Comparison of ENCODE assay signal across 8 mouse cellular contexts in the genomic region with DNA sequence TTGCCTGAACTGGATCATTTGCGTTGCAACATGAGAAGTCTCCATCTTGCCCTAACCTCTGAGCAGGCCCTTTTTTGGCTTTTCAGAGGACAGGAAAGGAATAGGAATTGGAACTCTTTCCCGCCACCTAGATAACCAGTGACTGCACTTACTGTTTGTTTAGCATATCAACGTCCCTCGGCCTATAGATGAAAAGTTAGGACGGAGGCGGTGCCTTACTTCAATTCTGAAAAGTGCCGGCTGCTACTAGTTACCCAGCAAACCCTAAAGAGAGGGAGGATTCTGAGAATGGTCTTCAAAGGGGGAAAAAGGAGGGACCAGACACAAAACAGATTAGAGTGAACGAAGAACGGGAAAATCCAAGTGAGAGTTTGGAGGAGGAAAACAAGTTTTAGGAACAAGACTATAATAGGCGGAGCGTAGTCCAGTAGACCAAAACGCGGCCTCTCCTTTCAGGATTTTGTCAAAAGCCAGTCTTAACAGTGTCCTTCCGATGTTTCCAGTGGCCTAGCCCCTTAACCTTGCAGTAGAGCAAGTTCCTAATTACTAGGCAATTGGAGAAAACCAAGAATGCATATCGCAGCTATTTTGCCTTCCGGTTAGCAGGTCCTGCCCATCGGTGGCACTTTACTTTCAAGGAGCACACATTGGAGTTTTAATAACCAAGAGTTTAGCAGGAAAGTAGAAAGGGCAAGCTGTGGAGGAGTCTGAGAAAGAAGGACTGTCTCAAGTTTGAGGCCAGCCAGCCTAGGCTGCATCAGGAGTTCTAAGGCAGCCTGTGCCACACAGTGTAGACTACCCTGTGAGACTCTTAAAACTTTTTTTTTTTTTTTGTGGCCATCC. TPM values are rescaled to one million over a fixed set of nuclear protein-coding genes. Genes with fewer than 3 reads are reported as not detected.
DNase-seq lines count a peak whose midpoint lies in the region; ATAC-seq and TF ChIP-seq lines count a peak whose summit lies in the region.

No protein-coding gene starts in this region.

- TF ChIP-seq CTCF in left cerebral cortex, adult 2 months (IDR thresholded peaks at IDR 0.05) = no peak

- DNase-seq in left cerebral cortex, adult 2 months (ENCODE audit: extremely low spot score in 1 of 2, low spot score in 2 of 2) = no peak
- no peak for DNase-seq in left cerebral cortex, adult 18-20 months (ENCODE audit: low spot score in 2 of 2)
- no peak for DNase-seq in intestine, embryonic 14.5 days (ENCODE audit: low spot score)
- no peak for DNase-seq in spleen, adult 12 weeks (ENCODE audit: low spot score)
- no peak for DNase-seq in layer of hippocampus, adult 8-10 months (ENCODE audit: low spot score in 2 of 2)
- no peak for DNase-seq in urinary bladder, postnatal 4 days (ENCODE audit: low spot score in 2 of 2)

- no peaks in the 10 kb centered on the region for H3K27me3 ChIP-seq in embryonic facial prominence, embryonic 13.5 days
- H3K27me3 ChIP-seq in intestine, embryonic 14.5 days (replicated peaks; ENCODE audit: control insufficient read depth, insufficient read depth, low read length) = no peaks in the 10 kb centered on the region
- no peaks in the 10 kb centered on the region for H3K27me3 ChIP-seq in neural tube, embryonic 14.5 days (ENCODE audit: control insufficient read depth, insufficient read depth, low read length)

- peak overlapping the region; percentile 66 for H3K4me2 ChIP-seq in embryonic facial prominence, embryonic 13.5 days
- H3K4me2 ChIP-seq in intestine, embryonic 14.5 days (ENCODE audit: low read length) = peak overlapping the region; percentile 77
- H3K4me2 ChIP-seq in neural tube, embryonic 14.5 days (ENCODE audit: low read depth, low read length) = peak overlapping the region; percentile 80

- H3K9ac ChIP-seq in embryonic facial prominence, embryonic 13.5 days = peak overlapping the region; percentile 71
- peak overlapping the region; percentile 47 for H3K9ac ChIP-seq in intestine, embryonic 14.5 days (ENCODE audit: low read length)
- peak overlapping the region; percentile 50; the same call in 1 of the 2 replicates for H3K9ac ChIP-seq in neural tube, embryonic 14.5 days (replicated peaks; ENCODE audit: low read depth, low read length)

- H3K27ac ChIP-seq in left cerebral cortex, adult 2 months = peak overlapping the region; percentile 58; the same call in 1 of the 2 replicates
- H3K27ac ChIP-seq in embryonic facial prominence, embryonic 13.5 days = peak overlapping the region; percentile 97
- peak overlapping the region; percentile 97 for H3K27ac ChIP-seq in intestine, embryonic 14.5 days (ENCODE audit: low read depth)
- H3K27ac ChIP-seq in neural tube, embryonic 14.5 days (ENCODE audit: low read depth, low read length) = peak overlapping the region; percentile 60; the same call in 1 of the 2 replicates

- no peak for ATAC-seq in embryonic facial prominence, embryonic 13.5 days (ENCODE audit: insufficient number of reproducible peaks, insufficient read depth, low FRiP score, low TSS enrichment, low read depth)
- ATAC-seq in intestine, embryonic 14.5 days (replicated peaks; ENCODE audit: low FRiP score, low TSS enrichment, low read depth) = no peak; the same call in none of the 2 replicates
- no peak for ATAC-seq in neural tube, embryonic 14.5 days (ENCODE audit: low read depth)

- H3K4me1 ChIP-seq in embryonic facial prominence, embryonic 13.5 days = peaks cover 33% of the 10 kb centered on the region
- peaks cover 40% of the 10 kb centered on the region for H3K4me1 ChIP-seq in intestine, embryonic 14.5 days (replicated peaks; ENCODE audit: control insufficient read depth, insufficient read depth, low read length)
- peaks cover 12% of the 10 kb centered on the region; the same call in 1 of the 2 replicates for H3K4me1 ChIP-seq in neural tube, embryonic 14.5 days (ENCODE audit: control insufficient read depth, insufficient read depth, low read length)

- H3K9me3 ChIP-seq in embryonic facial prominence, embryonic 13.5 days = no peaks in the 10 kb centered on the region
- no peaks in the 10 kb centered on the region for H3K9me3 ChIP-seq in intestine, embryonic 14.5 days (ENCODE audit: control insufficient read depth, low read length)
- H3K9me3 ChIP-seq in neural tube, embryonic 14.5 days (ENCODE audit: control insufficient read depth, low read length) = no peaks in the 10 kb centered on the region

- intact Hi-C loops in left cerebral cortex, adult 2 months (cut with DNase I) = loop anchor here (2.0 kb wide), 1 partner anchor 174 kb away; the partner anchor contains the start of genes Dcaf6 and Mpc2

- H3K36me3 ChIP-seq in embryonic facial prominence, embryonic 13.5 days = no peaks in the 10 kb centered on the region
- no peaks in the 10 kb centered on the region for H3K36me3 ChIP-seq in intestine, embryonic 14.5 days (ENCODE audit: control insufficient read depth, insufficient read depth, low read length)
- H3K36me3 ChIP-seq in neural tube, embryonic 14.5 days (ENCODE audit: control insufficient read depth, insufficient read depth, low read length) = no peaks in the 10 kb centered on the region

- 22% methylated on average over 17 of the region's 17 CpGs for WGBS in embryonic facial prominence, embryonic 13.5 days
- 24% methylated on average over 17 of the region's 17 CpGs for WGBS in intestine, embryonic 14.5 days
- WGBS in neural tube, embryonic 14.5 days = 29% methylated on average over 17 of the region's 17 CpGs

- H3K4me3 ChIP-seq in left cerebral cortex, adult 2 months = peak overlapping the region; percentile 72
- H3K4me3 ChIP-seq in embryonic facial prominence, embryonic 13.5 days = peak overlapping the region; percentile 72
- H3K4me3 ChIP-seq in intestine, embryonic 14.5 days (ENCODE audit: low read depth, low read length) = peak overlapping the region; percentile 84
- peak overlapping the region; percentile 92 for H3K4me3 ChIP-seq in neural tube, embryonic 14.5 days (ENCODE audit: low read depth, low read length)

RNA-seq across cellular contexts. Expression of gene Mpzl1, which starts 0.9 kb away (rescaled TPM):
- total RNA-seq in left cerebral cortex, adult 2 months (2021) = 10 to 100 TPM; 24.0 to 24.8 TPM
- total RNA-seq in left cerebral cortex, adult 18-20 months (2021) = 10 to 100 TPM; 22.7 to 27.6 TPM
- polyA plus RNA-seq in embryonic facial prominence, embryonic 13.5 days (2015; fragmentation: Nextera tagmentation; extraction: Ambion mirVana) = 146 and 163 TPM in 2 replicates
- polyA plus RNA-seq in intestine, embryonic 14.5 days (2014; fragmentation: Nextera tagmentation; extraction: Ambion mirVana) = 172 and 187 TPM in 2 replicates
- 155 and 182 TPM in 2 replicates for polyA plus RNA-seq in neural tube, embryonic 14.5 days (2014; fragmentation: Nextera tagmentation; extraction: Ambion mirVana)
- total RNA-seq in layer of hippocampus, adult 8-10 months (2022) = 10 to 100 TPM; 25.9 to 38.3 (median 31.6) TPM
